23 mouse cellular contexts compared by ENCODE assay signal in genomic region chr15:36395672-36396050, GRCm38 (mm10).
DNase-seq lines count a peak whose midpoint lies in the region; ATAC-seq and TF ChIP-seq lines count a peak whose summit lies in the region.
"Had no signal": no experiment of that assay in that cellular context is flagged by ENCODE, and none has a peak within 500 bp of the region (broad histone marks: within the 10 kb centered on the region; RNA-seq: fewer than 3 reads in every experiment).

No protein-coding gene starts in this region.

- H3K27ac ChIP-seq in liver, postnatal 0 days (ENCODE audit: low read depth): peak overlapping the region; percentile 20; the same call in 1 of the 2 replicates
- no peak overlapping the region for H3K27ac ChIP-seq in liver, embryonic 11.5 days (ENCODE audit: low read depth, low read length)
- H3K27ac ChIP-seq: embryonic facial prominence, embryonic 10.5 days; embryonic facial prominence, embryonic 12.5 days; forebrain, embryonic 13.5 days; forebrain, embryonic 15.5 days had no signal

- no peaks in the 10 kb centered on the region for H3K36me3 ChIP-seq in liver, postnatal 0 days (replicated peaks; ENCODE audit: insufficient read depth, low read length)
- H3K36me3 ChIP-seq in liver, embryonic 11.5 days (ENCODE audit: control insufficient read depth, insufficient read depth, low read length): no peaks in the 10 kb centered on the region
- H3K36me3 ChIP-seq: embryonic facial prominence, embryonic 10.5 days; embryonic facial prominence, embryonic 12.5 days; forebrain, embryonic 15.5 days; G1E had no signal

- peaks cover 27% of the 10 kb centered on the region for H3K4me1 ChIP-seq in liver, postnatal 0 days (ENCODE audit: insufficient read depth)
- no peaks in the 10 kb centered on the region for H3K4me1 ChIP-seq in liver, embryonic 11.5 days (replicated peaks; ENCODE audit: control insufficient read depth, insufficient read depth, low read length)

- intact Hi-C loops in heart, postnatal 36 days (cut with DNase I): no loop called here

- H3K4me2 ChIP-seq in liver, postnatal 0 days (ENCODE audit: low read depth, low read length): no peak overlapping the region
- no peak overlapping the region for H3K4me2 ChIP-seq in liver, embryonic 11.5 days
- H3K4me2 ChIP-seq: embryonic facial prominence, embryonic 12.5 days; forebrain, embryonic 13.5 days; forebrain, embryonic 15.5 days had no signal

- no peak for TF ChIP-seq EP300 in liver, postnatal 0 days (IDR thresholded peaks at IDR 0.05; ENCODE audit: low read depth)

- DNase-seq in heart, adult 11 months: peak; percentile 79
- DNase-seq in heart, postnatal 36 days: no peak
- DNase-seq in liver, postnatal 0 days: no peak
- DNase-seq in liver, embryonic 11.5 days (ENCODE audit: low spot score): no peak
- DNase-seq in A20 (ENCODE audit: low read depth, low spot score): peak; percentile 82
- DNase-seq in kidney, adult 8-10 months: no peak
- DNase-seq in ovary, postnatal 14 days (ENCODE audit: low spot score): no peak
- DNase-seq: adrenal gland, adult 8-10 months; adrenal gland, postnatal 14 days; adrenal gland, postnatal 36 days; cerebellum, adult 11-12 months; cerebellum, adult 2 months; cerebellum, adult 9-10 months; cerebellum, postnatal 10 days; cerebellum, postnatal 25 days; forebrain, postnatal 0 days had no signal

- WGBS in liver, postnatal 0 days (ENCODE audit: insufficient replicate concordance): 53% methylated on average over 4 of the region's 4 CpGs
- 63% methylated on average over 4 of the region's 4 CpGs for WGBS in liver, embryonic 11.5 days

- no peak overlapping the region for H3K4me3 ChIP-seq in liver, postnatal 0 days (ENCODE audit: low read depth, low read length)
- H3K4me3 ChIP-seq in liver, embryonic 11.5 days (ENCODE audit: low read depth, low read length): no peak overlapping the region
- H3K4me3 ChIP-seq: embryonic facial prominence, embryonic 10.5 days; embryonic facial prominence, embryonic 12.5 days; forebrain, embryonic 13.5 days; forebrain, embryonic 15.5 days had no signal

- no peak for ATAC-seq in liver, postnatal 0 days
- no peak for ATAC-seq in liver, embryonic 11.5 days (replicated peaks; ENCODE audit: low FRiP score)
- peak; percentile 5 for ATAC-seq in CD4-positive, CD25-positive, alpha-beta regulatory T cell, adult 4 months
- ATAC-seq: forebrain, embryonic 13.5 days; forebrain, embryonic 15.5 days; forebrain, postnatal 0 days; Patski had no signal

- TF ChIP-seq CTCF in liver, postnatal 0 days (IDR thresholded peaks at IDR 0.05; ENCODE audit: low read depth): no peak

- no peaks in the 10 kb centered on the region for H3K9me3 ChIP-seq in liver, postnatal 0 days (ENCODE audit: low read length)
- H3K9me3 ChIP-seq in liver, embryonic 11.5 days (ENCODE audit: control insufficient read depth, low read length): no peaks in the 10 kb centered on the region
- H3K9me3 ChIP-seq: embryonic facial prominence, embryonic 10.5 days; embryonic facial prominence, embryonic 12.5 days; forebrain, embryonic 13.5 days; forebrain, embryonic 15.5 days; G1E had no signal

- no peaks in the 10 kb centered on the region for H3K27me3 ChIP-seq in liver, postnatal 0 days (ENCODE audit: insufficient read depth, low read length)
- no peaks in the 10 kb centered on the region for H3K27me3 ChIP-seq in liver, embryonic 11.5 days (replicated peaks; ENCODE audit: control insufficient read depth, insufficient read depth, low read length)
- H3K27me3 ChIP-seq: embryonic facial prominence, embryonic 12.5 days; forebrain, embryonic 13.5 days; forebrain, embryonic 15.5 days; Patski had no signal

- H3K9ac ChIP-seq in liver, postnatal 0 days (replicated peaks): no peak overlapping the region
- H3K9ac ChIP-seq in liver, embryonic 11.5 days (ENCODE audit: low read depth, low read length): no peak overlapping the region
- H3K9ac ChIP-seq: embryonic facial prominence, embryonic 12.5 days; forebrain, embryonic 13.5 days; forebrain, embryonic 15.5 days; forebrain, postnatal 0 days had no signal

Comparison
In these comparisons a context has a peak if more than half of its experiments do, and no peak if none do; other contexts are left out.
1. DNase-seq: peak in heart, adult 11 months (single experiment) and A20 (single experiment); none in heart, postnatal 36 days (0 of 2), liver, postnatal 0 days (single experiment), liver, embryonic 11.5 days (single experiment), kidney, adult 8-10 months (0 of 2) and ovary, postnatal 14 days (single experiment).